Mouse (Mus musculus): Measurements from ENCODE around the gene Crybg3.

GRCm38 (mm10) chr16:59526939-59527338 lies 73.8 kb downstream of the Crybg3 start:
- TF ChIP-seq POLR2A (IDR thresholded peaks at IDR 0.05; ENCODE audit: low read depth, low read length): no peak
- no peak for TF ChIP-seq CTCF (IDR thresholded peaks at IDR 0.05; ENCODE audit: extremely low read depth, insufficient read length, insufficient replicate concordance, low read depth, low read length)
